Mouse (Mus musculus) liver, adult (tissue): ENCODE measurements around the gene Adamts12.

Experiments
- GATA4 ChIP-seq: IDR thresholded peaks from 2 replicates; pipeline ENCODE4 v1.6.1; 2014; ENCODE audit warnings: mild to moderate bottlenecking, low read length; ENCODE audit not compliant: insufficient replicate concordance

Gene Adamts12

GRCm38 (mm10) chr15:11062903-11063302, 1.7 kb upstream of the Adamts12 start:
- no peak for TF ChIP-seq GATA4

- peak; percentile 77 for TF ChIP-seq GATA4
These were observed 431 bp upstream of the Adamts12 start for GRCm38 (mm10) chr15:11064160-11064557.

- no peak for TF ChIP-seq GATA4
These were observed 1.1 kb downstream of the Adamts12 start for GRCm38 (mm10) chr15:11065528-11066171.

- no peak for TF ChIP-seq GATA4
These were observed 1.7 kb downstream of the Adamts12 start for GRCm38 (mm10) chr15:11066299-11066698.

GRCm38 (mm10) chr15:11067891-11068290, 3.3 kb downstream of the Adamts12 start:
- no peak for TF ChIP-seq GATA4

GRCm38 (mm10) chr15:11075726-11076361, 11.3 kb downstream of the Adamts12 start:
- no peak for TF ChIP-seq GATA4

GRCm38 (mm10) chr15:11082961-11083569, 18.5 kb downstream of the Adamts12 start:
- no peak for TF ChIP-seq GATA4

GRCm38 (mm10) chr15:11083678-11084077, 19.1 kb downstream of the Adamts12 start:
- TF ChIP-seq GATA4: no peak

GRCm38 (mm10) chr15:11084241-11084992, 19.8 kb downstream of the Adamts12 start:
- no peak for TF ChIP-seq GATA4

- TF ChIP-seq GATA4: no peak
These were observed 20.4 kb downstream of the Adamts12 start for GRCm38 (mm10) chr15:11084993-11085365.

GRCm38 (mm10) chr15:11089494-11089893, 24.9 kb downstream of the Adamts12 start:
- TF ChIP-seq GATA4: no peak

GRCm38 (mm10) chr15:11095566-11095965, 31.0 kb downstream of the Adamts12 start:
- TF ChIP-seq GATA4: no peak

- no peak for TF ChIP-seq GATA4
These were observed 33.5 kb downstream of the Adamts12 start for GRCm38 (mm10) chr15:11097967-11098702.

GRCm38 (mm10) chr15:11098940-11099339, 34.4 kb downstream of the Adamts12 start:
- no peak for TF ChIP-seq GATA4

- no peak for TF ChIP-seq GATA4
These were observed 36.3 kb downstream of the Adamts12 start for GRCm38 (mm10) chr15:11100917-11101316.
